Mouse (Mus musculus) forebrain, embryonic 13.5 days (tissue): ENCODE measurements at regions not wholly inside any gene's neighbourhood (a gene's known extent, or its start where the extent isn't known, plus 50 kb on each side); places are given as distances from the start of the nearest gene placed in this dataset.

Experiments used
- ATAC-seq: fragments of 200-750 bp; cut with Nextera tagmentation; 2 replicates; pipeline ENCODE4 v1.8.0; 2017
- H3K27ac ChIP-seq: fragments of 300-500 bp; sonication (generic); 2 replicates; pipeline ENCODE4 v1.5.1; 2015; ENCODE audit warnings: inconsistent platforms, mild to moderate bottlenecking, moderate library complexity
- H3K27me3 ChIP-seq: fragments of 300-500 bp; sonication (generic); 2 replicates; pipeline ENCODE4 v1.6.1; 2015; ENCODE audit warnings: mild to moderate bottlenecking, inconsistent platforms
- H3K36me3 ChIP-seq: fragments of 300-500 bp; sonication (generic); 2 replicates; pipeline ENCODE4 v1.6.1; 2015; ENCODE audit warnings: mild to moderate bottlenecking, inconsistent platforms; ENCODE audit not compliant: poor library complexity, severe bottlenecking
- H3K4me1 ChIP-seq: fragments of 300-500 bp; sonication (generic); 2 replicates; pipeline ENCODE4 v1.6.1; 2015; ENCODE audit warnings: inconsistent platforms
- H3K4me2 ChIP-seq: fragments of 300-500 bp; sonication (generic); 2 replicates; pipeline ENCODE4 v1.6.1; 2015; ENCODE audit warnings: inconsistent platforms, mild to moderate bottlenecking, moderate library complexity
- H3K4me3 ChIP-seq: fragments of 300-500 bp; sonication (generic); 2 replicates; pipeline ENCODE4 v1.5.1; 2015; ENCODE audit warnings: mild to moderate bottlenecking, inconsistent platforms
- H3K9ac ChIP-seq: fragments of 300-500 bp; sonication (generic); 2 replicates; pipeline ENCODE4 v1.6.1; 2015; ENCODE audit warnings: mild to moderate bottlenecking, inconsistent platforms
- H3K9me3 ChIP-seq: fragments of 300-500 bp; sonication (generic); replicated peaks from 2 replicates; pipeline ENCODE4 v1.6.1; 2016; ENCODE audit warnings: inconsistent platforms
- WGBS: fragments of 180-500 bp; shearing (Covaris S2); methylation state at CpG from one replicate; pipeline ENCODE4 v1.1.7; 2015; 5-methylcytosine and 5-hydroxymethylcytosine counted together

GRCm38 (mm10) chr8:35942515-35942914 is 176.9 kb downstream of the Gm19410 start:
- Histone ChIP-seq H3K9ac (no peak overlapping the region), H3K4me1 (no peaks in the 10 kb centered on the region), H3K9me3 (no peaks in the 10 kb centered on the region), H3K4me2 (no peak overlapping the region), H3K36me3 (no peaks in the 10 kb centered on the region), H3K27me3 (no peaks in the 10 kb centered on the region), H3K27ac (no peak overlapping the region), H3K4me3 (no peak overlapping the region)
- no peak for ATAC-seq
- 95% methylated on average over 6 of the region's 6 CpGs for WGBS

DNA sequence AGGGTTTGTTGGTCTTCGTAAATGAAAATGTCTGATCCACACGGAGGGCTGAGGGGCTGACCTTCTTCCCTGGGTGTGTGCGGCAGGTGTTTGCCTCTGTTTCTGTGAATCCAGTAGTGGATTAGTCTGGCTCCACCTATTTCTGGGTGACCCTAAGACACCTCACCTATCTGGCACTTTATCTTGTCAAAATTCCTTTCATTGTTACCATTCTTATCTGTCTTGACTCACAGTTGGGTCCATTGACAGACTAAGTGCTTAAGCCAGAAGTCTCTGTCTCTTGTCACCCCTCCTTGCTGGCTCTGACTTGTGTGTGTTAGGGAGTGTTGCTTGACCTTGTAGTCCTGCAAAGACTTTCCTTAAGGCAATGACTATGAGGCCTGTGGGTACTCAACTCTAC is 178.1 kb downstream of the Gm19410 start:
- H3K9me3 ChIP-seq = no peaks in the 10 kb centered on the region
- H3K9ac ChIP-seq = no peak overlapping the region

DNA sequence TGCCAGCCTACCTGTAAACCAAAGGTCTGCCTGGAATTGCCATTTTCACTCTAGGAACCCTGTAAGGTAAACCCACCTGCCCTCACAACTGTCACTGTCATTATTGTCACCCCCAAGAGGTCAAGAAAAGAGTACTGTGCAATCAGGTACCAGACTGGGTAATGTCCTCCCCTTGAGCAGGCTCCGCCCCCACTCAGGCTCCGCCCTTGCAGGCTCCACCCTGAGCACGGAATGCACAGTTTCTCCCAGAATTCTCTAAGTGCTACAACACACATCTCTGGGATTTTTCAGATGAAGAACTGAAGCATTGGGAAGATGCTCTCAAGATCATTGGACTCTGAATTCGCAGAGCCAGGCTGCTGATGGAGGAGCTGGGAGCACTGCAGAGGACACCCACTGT is 178.9 kb downstream of the Gm19410 start:
- H3K36me3 ChIP-seq = no peaks in the 10 kb centered on the region
- H3K27me3 ChIP-seq = no peaks in the 10 kb centered on the region
- H3K4me1 ChIP-seq = 0 out of 2 replicates have a peak, but pooled peaks cover 3% of the 10 kb centered on the region
- no peak overlapping the region for H3K27ac ChIP-seq
- H3K9ac ChIP-seq = no peak overlapping the region
- H3K4me2 ChIP-seq = no peak overlapping the region
- H3K9me3 ChIP-seq = no peaks in the 10 kb centered on the region
- 89% methylated on average over 4 of the region's 4 CpGs for WGBS
- H3K4me3 ChIP-seq = no peak overlapping the region
- ATAC-seq = no peak; the same call in 1 of the 2 replicates

More for the DNA sequence above, 178.1 kb downstream of the Gm19410 start:
- no peak for ATAC-seq
- Histone ChIP-seq H3K27me3 (no peaks in the 10 kb centered on the region), H3K4me2 (no peak overlapping the region), H3K27ac (no peak overlapping the region), H3K36me3 (no peaks in the 10 kb centered on the region), H3K4me1 (no peaks in the 10 kb centered on the region), H3K4me3 (no peak overlapping the region)
- 96% methylated on average over 3 of the region's 3 CpGs for WGBS

DNA sequence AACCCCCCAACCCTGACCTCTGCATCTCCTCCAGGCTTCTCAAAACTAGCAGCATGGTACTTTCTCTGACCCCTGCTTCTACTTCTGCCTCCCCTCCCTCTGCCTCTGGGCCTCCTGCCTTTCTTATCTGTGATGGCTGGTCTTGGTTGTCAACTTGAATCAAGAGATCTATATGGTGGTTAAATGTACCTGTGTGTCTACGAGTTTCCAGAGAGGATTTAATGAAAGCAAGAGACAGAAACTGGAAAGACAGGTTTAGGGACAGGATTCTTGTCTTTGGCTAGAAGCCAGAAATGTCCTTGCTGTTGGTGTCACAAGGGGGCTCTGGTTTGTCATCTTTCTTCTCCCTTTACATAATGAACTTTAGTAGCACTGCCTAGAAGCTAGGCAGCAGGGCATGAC is 180.9 kb downstream of the Gm19410 start:
- 0 out of 2 replicates have a peak, but pooled peaks cover 3% of the 10 kb centered on the region for H3K4me1 ChIP-seq

DNA sequence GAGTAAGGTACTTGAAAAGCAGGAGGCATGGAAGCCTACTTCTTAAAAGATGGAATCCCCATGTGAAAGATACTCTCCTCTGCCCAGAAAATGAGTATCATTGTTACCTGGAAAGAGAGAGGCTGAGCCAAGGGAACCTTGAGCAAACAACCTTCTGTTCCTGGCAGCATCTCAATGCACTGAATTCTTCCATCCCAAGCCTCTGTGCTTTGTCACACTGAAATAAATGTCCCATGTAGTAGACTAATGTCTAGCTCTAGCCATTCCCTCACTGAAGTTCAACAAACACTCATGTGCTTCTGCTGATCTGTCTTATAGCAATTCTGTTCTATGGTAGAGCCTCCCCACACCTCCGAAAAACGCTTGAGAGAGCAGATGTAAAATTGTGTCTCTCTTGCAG is 182.6 kb downstream of the Gm19410 start:
- H3K4me1 ChIP-seq = 0 out of 2 replicates have a peak, but pooled peaks cover 3% of the 10 kb centered on the region

More for the DNA sequence above, 180.9 kb downstream of the Gm19410 start:
- Histone ChIP-seq H3K27ac (no peak overlapping the region), H3K36me3 (no peaks in the 10 kb centered on the region), H3K4me3 (no peak overlapping the region), H3K4me2 (no peak overlapping the region), H3K9ac (no peak overlapping the region), H3K27me3 (no peaks in the 10 kb centered on the region), H3K9me3 (no peaks in the 10 kb centered on the region)
- 71% methylated on average over 1 of the region's 1 CpGs for WGBS
- no peak for ATAC-seq

GRCm38 (mm10) chr8:35948751-35949183 is 183.2 kb downstream of the Gm19410 start:
- Histone ChIP-seq H3K36me3 (no peaks in the 10 kb centered on the region), H3K4me1 (0 out of 2 replicates have a peak, but pooled peaks cover 3% of the 10 kb centered on the region), H3K27me3 (no peaks in the 10 kb centered on the region), H3K4me2 (no peak overlapping the region), H3K9me3 (no peaks in the 10 kb centered on the region), H3K27ac (0 out of 2 replicates have a peak overlapping the region, but pooled peaks have one; percentile 19), H3K4me3 (no peak overlapping the region), H3K9ac (no peak overlapping the region)
- WGBS = 60% methylated on average over 9 of the region's 9 CpGs
- 0 out of 2 replicates have a peak, but pooled peaks have one; percentile 41 for ATAC-seq

More for the DNA sequence above, 182.6 kb downstream of the Gm19410 start:
- ATAC-seq = no peak
- H3K4me2 ChIP-seq = no peak overlapping the region
- 91% methylated on average over 2 of the region's 2 CpGs for WGBS
- no peak overlapping the region for H3K4me3 ChIP-seq
- no peak overlapping the region for H3K27ac ChIP-seq
- H3K9ac ChIP-seq = no peak overlapping the region
- no peaks in the 10 kb centered on the region for H3K9me3 ChIP-seq
- H3K36me3 ChIP-seq = no peaks in the 10 kb centered on the region
- no peaks in the 10 kb centered on the region for H3K27me3 ChIP-seq

DNA sequence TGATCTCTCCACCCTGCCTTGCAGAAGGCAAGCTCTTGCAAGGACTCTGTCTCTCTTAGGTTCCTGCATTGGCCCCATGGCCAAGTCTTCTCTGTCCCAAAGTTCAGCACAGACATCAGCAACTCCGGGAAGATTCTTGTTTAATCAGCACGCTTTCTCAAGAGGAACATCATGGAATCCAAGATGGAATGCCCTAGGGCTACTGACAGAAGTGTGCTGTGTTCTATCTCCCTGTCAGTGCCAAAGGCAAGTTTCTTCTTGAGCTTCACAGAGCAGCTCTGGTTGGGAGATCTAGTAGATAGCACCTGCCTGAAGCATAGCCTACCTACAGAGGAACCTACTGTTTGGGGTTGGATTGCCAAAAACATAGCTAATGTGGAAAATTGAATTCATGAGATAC is 189.9 kb downstream of the Gm19410 start:
- H3K27ac ChIP-seq = peak overlapping the region; percentile 63; the same call in 1 of the 2 replicates
- H3K4me1 ChIP-seq = peaks cover 31% of the 10 kb centered on the region
- no peaks in the 10 kb centered on the region for H3K27me3 ChIP-seq
- no peak overlapping the region for H3K9ac ChIP-seq
- no peak overlapping the region for H3K4me2 ChIP-seq
- no peaks in the 10 kb centered on the region for H3K9me3 ChIP-seq
- no peak for ATAC-seq
- no peaks in the 10 kb centered on the region for H3K36me3 ChIP-seq
- no peak overlapping the region for H3K4me3 ChIP-seq
- WGBS = 90% methylated on average over 2 of the region's 2 CpGs

GRCm38 (mm10) chr8:35956319-35956718 is 190.7 kb downstream of the Gm19410 start:
- H3K9me3 ChIP-seq = no peaks in the 10 kb centered on the region
- peak overlapping the region; percentile 63 for H3K27ac ChIP-seq
- no peaks in the 10 kb centered on the region for H3K27me3 ChIP-seq
- peaks cover 39% of the 10 kb centered on the region for H3K4me1 ChIP-seq
- H3K9ac ChIP-seq = no peak overlapping the region
- ATAC-seq = peak; percentile 81
- 3% methylated on average over 2 of the region's 2 CpGs for WGBS
- no peaks in the 10 kb centered on the region for H3K36me3 ChIP-seq
- no peak overlapping the region for H3K4me2 ChIP-seq
- H3K4me3 ChIP-seq = no peak overlapping the region

DNA sequence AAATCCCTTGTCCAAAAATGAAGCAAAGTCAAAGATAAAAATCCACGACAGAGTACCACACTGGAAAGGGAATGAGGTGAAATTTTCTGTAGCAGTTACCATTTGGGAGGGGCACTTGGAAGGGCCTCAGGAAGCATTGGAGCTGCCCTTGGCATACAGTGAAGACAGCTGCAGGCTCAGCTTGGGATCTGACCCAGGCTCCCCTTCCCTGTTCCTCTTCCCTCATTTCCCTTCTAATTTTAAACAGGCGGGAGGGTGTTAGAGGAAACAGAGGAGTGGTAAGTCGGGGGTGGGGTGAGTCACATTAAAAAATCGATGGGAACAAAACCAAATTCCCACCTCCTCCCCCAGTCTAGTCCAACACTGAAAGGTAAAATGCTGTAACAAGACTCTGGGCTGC is 193.6 kb downstream of the Gm19410 start:
- H3K4me1 ChIP-seq = peaks cover 47% of the 10 kb centered on the region
- WGBS = 73% methylated on average over 4 of the region's 4 CpGs
- no peaks in the 10 kb centered on the region for H3K36me3 ChIP-seq
- no peak for ATAC-seq
- no peaks in the 10 kb centered on the region for H3K9me3 ChIP-seq
- H3K9ac ChIP-seq = no peak overlapping the region
- H3K27me3 ChIP-seq = no peaks in the 10 kb centered on the region
- H3K27ac ChIP-seq = no peak overlapping the region
- H3K4me2 ChIP-seq = no peak overlapping the region
- no peak overlapping the region for H3K4me3 ChIP-seq

- Histone ChIP-seq H3K9me3 (no peaks in the 10 kb centered on the region), H3K4me3 (no peak overlapping the region), H3K27me3 (no peaks in the 10 kb centered on the region), H3K4me1 (peaks cover 40% of the 10 kb centered on the region), H3K4me2 (no peak overlapping the region; the same call in 1 of the 2 replicates), H3K9ac (no peak overlapping the region), H3K27ac (peak overlapping the region; percentile 65), H3K36me3 (no peaks in the 10 kb centered on the region)
- peak; percentile 52 for ATAC-seq
- WGBS = 63% methylated on average over 9 of the region's 9 CpGs
These were observed 195.5 kb downstream of the Gm19410 start for GRCm38 (mm10) chr8:35960867-35961614.

DNA sequence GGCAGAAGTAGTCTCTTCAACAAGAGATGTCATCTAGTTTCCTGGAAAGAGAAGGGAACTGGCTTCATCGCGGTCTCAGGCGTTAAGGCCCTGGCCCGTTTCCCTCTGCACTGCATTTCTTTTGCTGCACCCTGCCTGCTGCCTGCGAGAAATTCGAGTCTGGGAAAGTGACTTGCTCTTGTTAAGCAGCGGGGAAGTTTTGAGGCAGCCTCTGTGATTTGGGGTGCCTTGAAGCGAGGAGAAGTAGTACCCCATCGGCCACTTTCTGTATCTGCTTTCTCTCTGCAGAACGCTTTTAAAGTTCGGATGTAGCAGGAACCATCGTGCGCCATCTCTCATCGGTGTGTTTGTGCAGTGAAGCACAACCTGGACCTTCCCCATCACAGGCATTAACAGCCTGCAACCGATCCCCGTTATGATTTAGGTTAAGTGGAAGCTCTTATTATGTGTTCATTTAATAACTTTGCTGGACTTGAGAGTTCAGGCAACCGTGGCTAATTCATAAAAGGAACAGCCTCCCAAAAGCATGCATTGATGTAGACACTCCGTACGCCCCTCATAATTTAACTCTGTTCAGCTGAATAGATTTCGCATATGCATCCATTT is 196.1 kb downstream of the Gm19410 start:
- no peaks in the 10 kb centered on the region for H3K36me3 ChIP-seq
- peak overlapping the region; percentile 65 for H3K27ac ChIP-seq
- ATAC-seq = 0 out of 2 replicates have a peak, but pooled peaks have one; percentile 42
- peaks cover 33% of the 10 kb centered on the region for H3K4me1 ChIP-seq
- H3K4me2 ChIP-seq = peak overlapping the region; percentile 29
- H3K9me3 ChIP-seq = no peaks in the 10 kb centered on the region
- no peak overlapping the region for H3K9ac ChIP-seq
- no peaks in the 10 kb centered on the region for H3K27me3 ChIP-seq
- no peak overlapping the region for H3K4me3 ChIP-seq
- 37% methylated on average over 20 of the region's 20 CpGs for WGBS

GRCm38 (mm10) chr8:35964932-35965331 is 199.3 kb downstream of the Gm19410 start:
- 86% methylated on average over 1 of the region's 1 CpGs for WGBS
- no peaks in the 10 kb centered on the region for H3K9me3 ChIP-seq
- no peaks in the 10 kb centered on the region for H3K36me3 ChIP-seq
- H3K9ac ChIP-seq = no peak overlapping the region
- ATAC-seq = no peak
- H3K27me3 ChIP-seq = no peaks in the 10 kb centered on the region
- peaks cover 20% of the 10 kb centered on the region for H3K4me1 ChIP-seq
- H3K4me3 ChIP-seq = no peak overlapping the region
- H3K27ac ChIP-seq = no peak overlapping the region
- no peak overlapping the region for H3K4me2 ChIP-seq
